Mouse (Mus musculus): ENCODE data around the gene Gm21244.
"Not testable (repeated sequence)": the region's sequence is repeated elsewhere in the genome, so short reads cannot be mapped to it uniquely, and the experiment has no call there.

The Gm21244 gene

GRCm38 (mm10) chrY:7169193-7169592, at the start of gene Gm21244:
Gm21244 (minus strand) TSS chrY:7169293.
- not testable (repeated sequence) for DNase-seq (ENCODE audit: low read depth)
